30 mouse cellular contexts compared by ENCODE assay signal in the genomic region with DNA sequence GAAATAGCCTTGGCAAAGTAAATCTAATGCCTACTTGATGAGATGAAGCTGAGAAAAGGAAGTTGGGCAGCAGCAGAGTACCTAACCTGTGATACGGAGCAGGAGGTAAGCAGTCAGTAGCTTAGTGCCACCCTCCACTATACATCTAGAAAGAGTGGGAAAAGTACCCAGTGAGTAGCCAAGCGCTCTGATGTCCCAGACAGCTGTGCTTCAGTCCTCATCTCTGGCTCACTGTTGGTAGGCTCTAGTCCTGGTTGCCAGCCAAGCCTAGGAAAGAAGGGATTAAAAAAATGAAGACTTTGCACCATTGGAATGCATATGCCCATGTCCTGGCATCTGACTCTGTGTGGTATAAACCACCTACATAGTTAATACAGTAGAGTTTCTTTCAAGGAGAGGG.
"Had no signal": no experiment of that assay in that cellular context is flagged by ENCODE, and none has a peak within 500 bp of the region (broad histone marks: within the 10 kb centered on the region; RNA-seq: fewer than 3 reads in every experiment).

No protein-coding gene starts in this region.

- H3K9ac ChIP-seq: heart, embryonic 12.5 days; heart, embryonic 15.5 days; hindbrain, embryonic 12.5 days; hindbrain, embryonic 13.5 days; hindbrain, embryonic 14.5 days; hindbrain, embryonic 15.5 days; intestine, embryonic 15.5 days; kidney, embryonic 15.5 days had no signal

- DNase-seq: heart, postnatal 10 days; heart, postnatal 14 days; heart, postnatal 36 days; heart, postnatal 4 days; kidney, adult 11 months; kidney, adult 18-20 months; kidney, adult 9 months; kidney, postnatal 4 days; layer of hippocampus, adult 9-11 months; layer of hippocampus, postnatal 36 days had no signal

- H3K4me3 ChIP-seq: heart, embryonic 10.5 days; heart, embryonic 12.5 days; heart, embryonic 13.5 days; heart, embryonic 15.5 days; hindbrain, embryonic 10.5 days; hindbrain, embryonic 12.5 days; hindbrain, embryonic 13.5 days; hindbrain, embryonic 15.5 days; intestine, embryonic 15.5 days; kidney, embryonic 15.5 days; layer of hippocampus, adult 2 months; left cerebral cortex, adult 2 months had no signal

- H3K27me3 ChIP-seq: heart, embryonic 12.5 days; heart, embryonic 13.5 days; heart, embryonic 15.5 days; hindbrain, embryonic 12.5 days; hindbrain, embryonic 13.5 days; hindbrain, embryonic 15.5 days; intestine, embryonic 15.5 days; kidney, embryonic 15.5 days had no signal

- ATAC-seq: hindbrain, embryonic 16.5 days; hindbrain, postnatal 0 days; inflammation-experienced regulatory T-cells, adult 6 months; intestine, embryonic 15.5 days; intestine, embryonic 16.5 days; intestine, postnatal 0 days had no signal

- H3K4me2 ChIP-seq: heart, embryonic 11.5 days; heart, embryonic 12.5 days; heart, embryonic 13.5 days; heart, embryonic 15.5 days; hindbrain, embryonic 12.5 days; hindbrain, embryonic 13.5 days; hindbrain, embryonic 14.5 days; hindbrain, embryonic 15.5 days; intestine, embryonic 15.5 days; kidney, embryonic 15.5 days had no signal

- H3K27ac ChIP-seq: heart, embryonic 10.5 days; heart, embryonic 13.5 days; heart, embryonic 15.5 days; hindbrain, embryonic 10.5 days; hindbrain, embryonic 12.5 days; hindbrain, embryonic 13.5 days; hindbrain, embryonic 14.5 days; hindbrain, embryonic 15.5 days; hindbrain, postnatal 0 days; intestine, embryonic 15.5 days; kidney, embryonic 15.5 days; kidney, postnatal 0 days; left cerebral cortex, adult 2 months had no signal

- H3K9me3 ChIP-seq: heart, embryonic 10.5 days; heart, embryonic 12.5 days; heart, embryonic 13.5 days; heart, embryonic 15.5 days; hindbrain, embryonic 10.5 days; hindbrain, embryonic 12.5 days; hindbrain, embryonic 13.5 days; hindbrain, embryonic 15.5 days; intestine, embryonic 15.5 days; kidney, embryonic 15.5 days had no signal
